Mouse (Mus musculus) retina, postnatal 7 days (tissue): ENCODE data around the gene Ran.

ENCODE experiments used
- DNase-seq: peaks from one replicate; pipeline ENCODE4 v3.0.0-alpha.2; 2012; ENCODE audit warnings: low read depth, low spot score

Gene Ran

GRCm38 (mm10) chr5:129063792-129064087 lies 43.9 kb downstream of the Ran start:
- no peak for DNase-seq

- no peak for DNase-seq
Measured at GRCm38 (mm10) chr5:129064186-129064585, 44.3 kb downstream of the Ran start.

DNA sequence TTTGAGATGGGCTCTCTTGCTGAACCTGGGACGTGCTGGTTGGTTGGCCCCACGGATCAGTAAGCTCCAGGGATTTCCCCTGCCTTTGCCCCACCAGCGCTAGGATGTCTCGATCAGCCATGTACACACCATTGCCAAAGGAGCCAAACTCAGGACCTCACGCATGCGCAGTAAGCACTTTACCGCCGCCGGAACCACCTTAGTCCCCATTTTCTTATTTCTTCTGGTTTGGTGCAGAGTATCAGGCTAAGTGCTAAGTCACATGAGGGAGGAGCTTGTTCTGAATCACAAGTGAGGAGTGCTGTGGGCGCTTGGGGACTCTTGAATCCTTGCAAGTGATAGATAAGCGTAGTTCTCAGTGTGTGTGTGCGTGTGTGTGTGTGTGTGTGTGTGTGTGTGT lies 45.4 kb downstream of the Ran start:
- DNase-seq, result no peak

DNA sequence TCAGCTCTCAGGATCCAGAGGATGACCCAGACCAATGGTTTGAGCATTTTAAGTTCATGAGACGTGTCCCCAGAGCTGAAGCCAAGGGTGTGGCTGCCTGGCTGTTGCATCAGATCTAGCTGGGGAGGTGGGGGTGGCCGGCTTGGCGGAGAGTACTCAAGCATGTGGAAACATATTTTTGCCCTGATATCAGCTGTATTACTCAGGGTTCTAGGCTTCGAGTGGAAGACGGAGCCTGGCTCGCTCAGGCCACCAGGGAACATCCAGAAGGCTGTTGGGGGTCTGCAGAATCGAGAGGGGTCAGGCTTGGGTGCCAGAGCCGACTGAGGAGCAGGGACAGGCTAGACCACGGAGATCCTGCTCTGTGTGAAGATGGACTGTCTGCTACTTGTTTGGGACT lies 46.1 kb downstream of the Ran start:
- DNase-seq, result no peak

DNA sequence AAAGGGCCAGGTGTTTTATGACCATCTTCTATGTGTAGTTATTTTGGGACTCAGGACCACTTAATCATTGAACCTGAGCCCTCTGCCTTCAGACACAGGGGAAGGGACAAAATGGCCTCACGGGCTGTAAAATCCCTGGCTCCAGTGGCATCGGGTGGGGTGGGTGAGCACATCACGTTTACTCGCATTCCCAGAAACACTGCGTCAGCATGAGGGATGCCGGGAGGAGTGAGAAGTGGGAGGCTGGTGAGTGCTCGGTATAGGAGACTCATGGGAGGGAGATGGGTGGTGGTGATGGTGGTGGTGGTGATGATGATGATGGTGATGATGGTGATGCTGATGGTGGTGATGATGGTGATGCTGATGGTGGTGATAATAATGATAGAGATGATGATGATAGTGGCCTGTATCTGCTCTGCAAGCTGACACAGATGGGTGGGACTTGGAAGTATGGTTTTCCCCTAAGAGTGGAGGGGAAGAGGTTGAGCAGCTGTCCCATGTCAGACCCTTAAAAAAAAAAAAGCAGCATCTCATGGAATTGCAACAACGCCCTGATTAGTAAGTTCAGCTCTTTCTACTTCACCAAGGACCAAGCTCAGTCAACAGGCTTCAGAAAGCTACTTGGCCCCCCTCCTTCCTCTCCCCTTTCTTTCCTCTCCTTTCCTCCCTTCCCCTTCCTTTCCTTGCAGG lies 46.8 kb downstream of the Ran start:
- DNase-seq, result no peak

DNA sequence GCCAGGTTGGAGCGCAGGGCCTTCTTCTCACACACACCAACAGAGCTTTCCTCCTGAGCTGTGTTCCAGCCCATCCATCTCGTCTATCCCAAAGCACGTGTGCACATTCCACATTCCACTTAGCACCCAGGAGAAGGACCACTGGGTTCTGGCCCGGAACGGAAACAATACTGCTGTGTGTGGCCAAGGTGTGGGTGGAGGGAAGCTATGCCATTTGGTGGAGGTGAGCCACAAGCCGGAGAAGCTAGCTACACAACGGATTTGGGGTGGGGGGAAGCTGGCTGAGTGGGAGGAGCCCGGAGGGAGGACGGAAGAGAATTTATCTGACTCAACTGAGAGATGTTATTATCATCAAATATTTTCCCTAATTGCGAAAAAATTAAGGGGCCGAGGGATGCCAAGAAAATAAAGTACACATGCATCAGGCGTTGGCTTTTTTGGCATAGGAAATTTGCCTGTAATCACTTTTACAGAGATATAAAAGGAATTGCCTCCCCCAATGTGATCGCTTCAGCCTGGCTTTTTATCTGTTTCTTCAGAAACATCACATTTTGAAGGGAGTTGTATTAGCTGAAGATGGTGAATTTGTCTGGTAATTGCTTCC lies 47.5 kb downstream of the Ran start:
- DNase-seq, result no peak

DNA sequence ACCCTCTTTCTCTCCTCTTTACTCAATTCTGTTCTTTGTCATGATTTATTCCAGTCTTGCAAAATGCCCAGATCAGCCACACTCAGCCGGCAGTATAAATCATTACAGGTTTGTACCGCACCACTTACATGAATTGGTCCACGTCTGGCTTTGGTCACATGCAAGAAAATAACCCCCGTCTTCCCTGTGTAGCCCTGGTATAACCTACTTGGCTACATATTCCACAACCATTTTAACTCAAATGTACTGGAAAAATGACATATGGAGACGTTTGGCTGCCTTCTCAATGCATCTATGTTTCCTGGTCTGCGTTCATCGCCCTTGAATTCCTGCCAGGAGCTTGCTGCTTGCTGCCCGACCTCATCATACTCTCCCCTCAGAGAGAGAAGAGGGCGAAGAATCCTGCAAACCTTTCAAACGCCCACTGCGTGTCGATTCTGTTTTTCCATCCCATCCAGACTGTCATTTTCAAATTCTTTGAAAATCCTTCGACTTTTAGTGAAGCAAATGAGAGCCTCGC lies 52.0 kb downstream of the Ran start:
- no peak for DNase-seq

DNA sequence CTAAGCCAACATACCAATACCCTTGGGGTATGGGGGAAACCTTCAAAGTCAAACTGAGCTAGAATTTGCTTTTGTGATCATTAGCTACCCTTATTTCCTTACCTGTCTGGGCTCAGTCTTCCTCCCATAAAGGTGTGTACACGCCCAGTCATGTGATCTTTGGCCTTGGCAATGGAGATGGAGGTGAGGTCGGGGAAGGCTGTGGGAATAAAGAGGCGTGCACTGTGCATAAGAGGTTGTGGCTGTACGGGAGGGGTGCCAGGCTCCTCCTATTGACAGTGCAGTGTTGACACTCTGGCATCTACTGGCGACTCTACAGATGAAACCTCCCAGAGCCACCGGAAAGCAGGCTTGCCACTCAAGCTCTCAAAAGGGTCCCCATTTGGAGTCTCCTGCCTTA lies 53.5 kb downstream of the Ran start:
- DNase-seq, result no peak
